Mouse (Mus musculus): ENCODE measurements around the gene Syde2.
"Not testable (repeated sequence)": the region's sequence is repeated elsewhere in the genome, so short reads cannot be mapped to it uniquely, and the experiment has no call there.

Syde2 gene

GRCm38 (mm10) chr3:145965583-145965982 is 22.1 kb upstream of the Syde2 start:
- DNase-seq (ENCODE audit: low spot score in 2 of 2), result not testable (repeated sequence)

- DNase-seq (ENCODE audit: low spot score in 2 of 2), result no peak
Measured at GRCm38 (mm10) chr3:145966806-145967205, 20.9 kb upstream of the Syde2 start.

- no peak for DNase-seq (ENCODE audit: low spot score in 2 of 2)
Measured at GRCm38 (mm10) chr3:145969031-145969501, 18.6 kb upstream of the Syde2 start.

- DNase-seq (ENCODE audit: low spot score in 2 of 2), result no peak
Measured at GRCm38 (mm10) chr3:145971501-145971900, 16.2 kb upstream of the Syde2 start.

- DNase-seq (ENCODE audit: low spot score in 2 of 2), result no peak
Measured at GRCm38 (mm10) chr3:145974986-145975385, 12.7 kb upstream of the Syde2 start.

- no peak for DNase-seq (ENCODE audit: low spot score in 2 of 2)
Measured at GRCm38 (mm10) chr3:145985333-145985925, 2.2 kb upstream of the Syde2 start.

- no peak for DNase-seq (ENCODE audit: low spot score in 2 of 2)
Measured at GRCm38 (mm10) chr3:145986317-145987001, 1.2 kb upstream of the Syde2 start.

- peak; percentile 77 for DNase-seq (ENCODE audit: low spot score in 2 of 2)
Measured at GRCm38 (mm10) chr3:145987970-145988683, 457 bp downstream of the Syde2 start.

GRCm38 (mm10) chr3:145988684-145989575 is 1.3 kb downstream of the Syde2 start:
- DNase-seq (ENCODE audit: low spot score in 2 of 2), result no peak

- no peak for DNase-seq (ENCODE audit: low spot score in 2 of 2)
Measured at GRCm38 (mm10) chr3:145989576-145990081, 2.0 kb downstream of the Syde2 start.

GRCm38 (mm10) chr3:145991130-145991529 is 3.5 kb downstream of the Syde2 start:
- no peak for DNase-seq (ENCODE audit: low spot score in 2 of 2)

- DNase-seq (ENCODE audit: low spot score in 2 of 2), result no peak
Measured at GRCm38 (mm10) chr3:145991976-145992730, 4.5 kb downstream of the Syde2 start.

GRCm38 (mm10) chr3:145992796-145993195 is 5.1 kb downstream of the Syde2 start:
- DNase-seq (ENCODE audit: low spot score in 2 of 2), result peak in 1 of 2 experiments; percentile 50

GRCm38 (mm10) chr3:145993481-145994201 is 6.0 kb downstream of the Syde2 start:
- DNase-seq (ENCODE audit: low spot score in 2 of 2), result no peak

- DNase-seq (ENCODE audit: low spot score in 2 of 2), result no peak
Measured at GRCm38 (mm10) chr3:145995489-145995888, 7.8 kb downstream of the Syde2 start.

GRCm38 (mm10) chr3:145996539-145996938 is 8.9 kb downstream of the Syde2 start:
- not testable (repeated sequence) for DNase-seq (ENCODE audit: low spot score in 2 of 2)

- no peak for DNase-seq (ENCODE audit: low spot score in 2 of 2)
Measured at GRCm38 (mm10) chr3:146004347-146005051, 16.8 kb downstream of the Syde2 start.

GRCm38 (mm10) chr3:146007872-146008271 is 20.2 kb downstream of the Syde2 start:
- no peak for DNase-seq (ENCODE audit: low spot score in 2 of 2)
